Mouse (Mus musculus) spleen, postnatal 14 days (tissue): Measurements from ENCODE around the gene Acly.
A peak's percentile ranks its signal among the peaks of the same experiment; 100 is the strongest.

ENCODE experiments used
- DNase-seq, 2 experiments: peaks; one replicate each; pipeline ENCODE4 v3.0.0; 2021 to 2022; ENCODE audit warnings: low spot score in 2 of 2

The Acly gene

DNA sequence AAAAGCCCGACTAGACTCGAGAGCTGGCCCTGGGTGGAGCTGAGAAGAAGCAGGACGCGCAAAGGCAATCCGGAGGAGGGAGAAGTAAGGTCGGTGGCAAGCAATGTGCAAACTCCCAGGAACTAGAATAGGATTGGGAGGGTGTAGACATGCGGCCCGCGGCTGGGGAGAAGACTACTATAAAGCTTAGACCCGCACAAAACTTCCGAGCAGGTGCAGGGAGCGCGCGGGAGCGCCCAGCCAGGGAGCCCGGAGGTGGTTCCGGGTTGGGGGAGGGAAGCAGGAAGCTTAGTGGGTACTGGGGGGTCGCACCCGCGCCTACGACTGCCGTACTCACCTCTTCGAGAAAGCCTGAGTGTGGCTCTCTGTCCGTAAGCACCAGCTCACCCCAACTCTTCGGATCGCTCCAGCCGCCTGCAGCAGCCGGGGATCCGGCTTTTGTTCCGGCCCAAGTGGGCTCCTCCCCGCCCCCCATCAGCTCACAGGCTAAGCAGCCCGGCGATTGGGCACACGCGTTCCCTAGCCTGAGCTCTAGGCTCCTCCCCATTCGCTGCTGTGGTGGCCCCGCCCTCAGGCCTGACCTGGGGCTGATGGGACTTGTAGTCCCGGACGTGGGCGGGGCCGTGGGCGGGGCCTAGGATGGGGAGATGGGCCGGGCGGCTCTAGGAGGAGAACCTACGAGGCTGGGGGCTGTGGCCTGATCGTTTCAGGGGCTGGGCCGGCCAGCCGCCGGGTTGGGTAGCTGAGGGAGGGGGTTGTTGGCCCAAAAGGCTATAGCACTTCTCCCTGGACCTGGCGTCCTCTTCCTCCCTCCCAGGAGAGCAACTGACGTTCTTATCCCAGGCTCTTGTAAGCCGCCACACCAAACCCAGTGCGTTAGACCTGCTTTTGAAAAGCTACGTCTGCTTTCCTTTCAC lies at the start of gene Acly:
Acly (minus strand) TSS at position 543 of the 917 bp plus-strand sequence.
- DNase-seq: peak; percentile 95 to 97

DNA sequence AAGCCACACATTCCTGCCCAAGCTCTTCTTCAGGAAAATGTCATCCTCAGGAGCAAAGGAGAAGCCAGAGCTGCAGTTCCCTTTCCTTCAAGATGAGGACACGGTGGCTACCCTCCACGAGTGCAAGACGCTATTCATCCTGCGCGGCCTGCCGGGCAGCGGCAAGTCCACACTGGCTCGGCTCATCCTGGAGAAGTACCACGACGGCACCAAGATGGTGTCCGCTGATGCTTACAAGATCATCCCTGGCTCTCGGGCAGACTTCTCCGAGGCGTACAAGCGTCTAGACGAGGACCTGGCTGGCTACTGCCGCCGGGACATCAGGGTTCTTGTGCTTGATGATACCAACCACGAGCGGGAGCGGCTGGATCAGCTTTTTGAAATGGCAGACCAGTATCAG lies 48.5 kb upstream of the Acly start:
- DNase-seq: no peak

DNA sequence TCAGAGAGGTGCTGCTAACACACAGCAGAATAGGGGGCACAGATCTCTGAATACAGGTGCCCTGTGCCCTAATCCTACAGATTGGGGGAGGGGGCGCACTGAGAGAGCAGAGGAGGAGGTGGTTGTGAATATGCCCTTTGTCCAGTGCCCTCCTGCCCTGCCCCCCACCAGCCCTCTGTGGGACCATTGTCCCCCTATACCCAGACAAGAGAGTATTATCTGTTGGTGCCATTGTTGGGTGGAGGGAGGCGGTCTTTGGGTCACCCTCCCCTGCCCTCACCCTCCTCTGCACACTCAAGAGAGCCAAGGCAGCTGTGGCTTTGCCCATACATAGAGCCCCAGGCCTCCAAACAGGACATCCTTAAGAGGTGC lies 47.7 kb upstream of the Acly start:
- DNase-seq: no peak

DNA sequence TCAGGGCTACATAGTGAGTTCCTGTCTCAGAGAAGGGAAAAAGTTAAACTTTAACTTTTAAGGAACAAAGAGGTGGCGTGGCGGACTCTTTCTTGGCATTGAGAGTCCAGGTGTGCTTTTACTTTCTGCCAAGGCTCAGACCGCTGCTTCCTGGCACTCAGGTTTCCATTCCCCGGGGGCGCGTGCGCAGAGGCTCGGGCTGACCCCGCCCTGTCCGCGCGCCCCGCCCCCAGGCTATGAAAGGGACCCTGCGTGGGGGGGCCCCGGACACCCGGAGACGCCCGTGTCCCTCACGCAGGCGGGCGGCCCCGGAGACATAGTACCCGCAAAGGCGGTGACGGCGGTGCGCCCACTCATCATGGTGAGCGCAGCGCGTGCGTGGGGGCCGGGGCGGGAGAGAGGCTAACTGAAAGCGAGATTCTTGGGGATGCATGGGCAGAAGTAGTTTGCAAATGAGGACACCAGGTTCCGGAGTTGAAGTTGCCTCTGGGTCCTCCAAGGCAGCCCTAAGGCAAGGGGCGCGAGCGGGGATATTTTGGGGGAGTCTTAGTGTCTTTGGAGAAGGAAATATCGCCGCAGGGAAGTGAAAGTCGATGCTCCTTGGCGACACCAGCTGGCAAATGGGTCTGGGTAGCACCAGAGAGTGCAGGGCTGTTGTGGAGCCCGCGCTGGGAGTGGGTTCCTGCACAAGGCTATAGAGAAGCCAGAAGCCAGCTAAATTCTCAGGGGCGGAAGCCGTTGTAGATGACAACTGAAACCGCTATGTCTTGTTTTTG lies 47.1 kb upstream of the Acly start, which contains the start of gene Cnp:
Cnp (plus strand) TSS at position 197 of the 776 bp plus-strand sequence.
- peak; percentile 72 to 81 for DNase-seq

DNA sequence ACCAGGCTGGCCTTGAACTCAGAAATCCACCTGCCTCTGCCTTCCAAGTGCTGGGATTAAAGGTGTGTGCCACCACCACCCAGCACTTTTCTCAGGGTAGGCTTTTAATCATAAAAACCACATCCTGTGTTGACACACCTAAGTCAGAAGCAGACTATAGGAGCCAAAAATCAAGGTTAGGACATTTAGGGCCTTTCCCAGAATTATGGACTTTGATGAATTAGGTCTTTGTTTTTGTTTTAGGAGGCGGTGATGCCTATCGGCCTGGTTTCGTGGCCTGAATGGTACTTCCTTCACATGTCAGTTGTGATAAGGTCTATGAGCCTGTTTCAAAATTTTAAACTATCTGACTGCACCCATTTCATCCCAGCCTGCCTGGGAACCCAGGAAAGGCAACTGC lies 46.4 kb upstream of the Acly start:
- DNase-seq: no peak

DNA sequence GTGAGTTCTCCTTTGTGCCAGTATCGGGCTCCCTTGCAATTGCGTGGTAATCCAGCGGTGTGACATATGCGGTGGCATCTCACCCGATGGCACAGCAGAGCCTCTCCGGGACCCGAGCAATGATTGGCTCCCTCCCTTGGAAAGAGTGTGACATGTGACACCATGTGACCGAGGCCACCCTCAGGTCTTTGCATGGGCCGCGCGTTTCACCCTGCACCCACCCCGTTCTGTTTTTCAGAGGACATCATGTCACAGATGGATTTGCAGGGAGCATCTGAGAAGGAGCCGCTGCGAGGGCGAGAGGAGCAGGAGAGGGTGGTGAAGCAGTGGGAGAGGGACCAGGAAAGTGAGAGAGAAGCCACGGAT lies 43.4 kb upstream of the Acly start:
- DNase-seq: no peak

DNA sequence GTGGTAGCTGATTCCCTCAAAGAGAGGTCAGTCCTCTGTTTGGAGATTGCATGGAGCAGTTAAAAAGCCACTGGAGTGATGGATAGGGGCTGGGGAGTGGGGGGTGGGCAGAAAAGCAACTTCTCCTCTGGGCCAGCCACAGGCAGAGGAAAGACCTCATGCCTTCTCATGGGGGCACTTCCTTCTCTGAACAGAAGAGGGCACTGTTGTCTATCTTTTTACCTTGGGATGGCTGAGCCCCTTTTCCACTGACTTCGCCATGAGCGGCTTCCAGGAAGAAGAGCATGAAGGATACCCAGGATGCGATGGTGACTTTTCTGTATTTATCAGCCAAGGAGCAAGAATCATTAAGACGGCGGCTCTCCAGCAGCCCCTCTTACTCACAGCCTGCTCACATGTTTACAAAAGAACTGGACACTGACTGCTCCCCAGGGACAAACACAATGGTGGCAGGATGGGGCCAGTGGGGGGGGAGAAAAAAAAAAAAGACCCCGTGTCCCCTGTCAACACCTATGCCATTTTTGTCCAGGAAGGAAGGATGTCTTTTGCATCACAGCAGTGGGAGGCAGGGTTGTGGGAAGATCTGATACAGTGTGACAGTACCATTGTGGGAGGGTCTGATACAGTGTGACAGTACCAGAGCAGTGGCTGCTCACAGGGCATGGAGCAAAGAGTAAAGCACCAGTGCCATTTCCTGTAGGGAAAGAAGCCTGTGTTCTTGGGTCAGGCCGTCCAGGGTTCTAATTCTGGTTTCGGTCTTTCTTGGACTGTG lies 42.8 kb upstream of the Acly start:
- peak in 1 of 2 experiments; percentile 58 for DNase-seq

DNA sequence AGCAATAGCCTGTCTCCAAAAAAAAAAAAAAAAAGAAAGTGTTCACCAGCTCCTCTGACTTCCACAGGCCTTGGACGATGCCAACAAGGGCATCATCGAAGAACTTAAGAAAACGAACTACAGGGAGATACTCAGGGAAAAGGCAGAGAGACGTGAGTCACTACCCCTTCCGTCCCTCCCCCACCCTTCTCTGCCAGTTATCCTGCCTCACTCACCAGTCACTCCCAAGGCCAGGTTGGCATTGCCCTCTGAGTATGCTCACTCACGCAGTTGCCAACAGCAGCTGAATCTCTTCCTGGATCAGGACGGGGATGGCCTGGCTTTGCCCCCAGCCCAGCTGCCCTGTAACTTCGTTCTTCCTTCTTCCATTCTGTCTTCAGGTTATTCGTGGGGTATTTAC lies 42.0 kb upstream of the Acly start:
- no peak for DNase-seq

DNA sequence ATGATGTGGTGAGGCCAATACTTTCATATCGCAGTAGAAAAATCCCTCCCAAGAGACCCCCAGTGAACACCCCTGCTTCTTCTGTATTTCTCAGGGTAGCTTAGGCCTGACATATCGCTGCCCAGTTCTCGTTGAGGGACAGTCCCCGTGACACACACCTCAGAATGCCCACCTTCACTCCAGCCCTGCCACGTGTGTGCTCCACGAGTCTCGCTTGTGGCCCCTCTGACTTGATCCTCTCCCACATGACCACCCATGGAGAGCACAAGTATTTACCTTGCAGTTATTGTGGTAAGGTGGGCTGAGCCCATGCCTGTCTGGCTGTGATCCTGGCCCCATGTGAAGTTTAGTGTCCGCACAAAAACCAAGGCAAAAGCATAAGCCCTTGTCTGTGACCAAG lies 40.9 kb upstream of the Acly start:
- no peak for DNase-seq

DNA sequence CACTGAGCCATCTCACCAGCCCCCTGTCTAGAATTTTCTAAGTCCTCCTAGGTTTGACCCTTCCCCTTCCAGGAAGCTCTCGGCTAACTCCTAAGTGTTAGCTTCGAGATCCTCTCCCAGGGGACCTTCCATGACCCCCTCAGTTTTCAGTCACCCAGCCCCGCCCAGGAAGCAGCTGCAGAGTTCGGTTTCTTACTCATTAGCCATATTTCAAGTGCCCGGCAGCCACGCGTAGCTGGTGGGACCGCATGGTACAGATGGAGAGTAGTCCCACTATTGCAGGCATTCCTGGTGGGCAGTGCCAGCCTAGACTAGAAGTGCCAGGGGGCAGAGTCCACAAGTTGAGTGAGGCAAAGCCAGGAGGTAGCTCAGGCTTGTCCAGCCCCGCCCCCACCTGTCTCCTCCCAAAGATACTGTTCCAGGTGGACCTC lies 40.0 kb upstream of the Acly start:
- no peak for DNase-seq

DNA sequence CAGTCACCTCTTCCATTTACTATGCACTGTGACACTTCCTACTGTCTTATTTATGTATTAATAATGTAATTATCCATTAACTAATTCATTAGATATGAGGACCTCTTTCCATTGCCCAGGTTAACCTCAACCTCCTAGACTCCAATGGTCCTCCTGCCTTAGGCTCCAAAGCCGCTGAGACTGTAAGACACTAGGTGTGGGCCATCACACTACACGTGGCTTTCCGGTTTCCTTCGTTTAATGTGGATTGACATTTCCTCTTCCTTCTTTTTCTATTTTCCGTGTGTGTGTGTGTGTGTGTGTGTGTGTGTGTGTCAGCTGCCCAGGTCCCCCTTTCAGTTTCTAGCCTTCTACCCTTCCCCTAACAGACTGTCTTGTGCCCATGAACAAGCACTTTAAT lies 39.4 kb upstream of the Acly start:
- no peak for DNase-seq

DNA sequence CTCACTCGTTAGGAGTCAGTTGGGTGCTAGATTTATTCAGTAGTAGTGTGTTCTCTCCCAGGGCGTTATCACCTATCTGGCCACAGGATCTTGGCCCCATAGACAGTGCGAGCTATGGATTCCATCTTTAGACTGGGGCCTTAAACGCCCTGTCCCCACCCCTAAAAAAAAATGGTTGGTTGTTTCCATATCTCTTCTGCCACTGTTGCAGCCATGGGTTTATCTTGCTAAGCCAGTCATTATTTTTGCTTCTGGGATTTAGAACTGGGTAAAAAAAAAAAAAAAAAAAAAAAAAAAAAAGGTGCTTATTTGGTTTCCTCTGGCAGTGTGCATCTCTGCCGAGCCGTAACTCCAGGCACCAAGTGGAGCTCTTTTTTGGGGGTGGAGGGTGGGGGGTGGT lies 36.9 kb upstream of the Acly start:
- no peak for DNase-seq

DNA sequence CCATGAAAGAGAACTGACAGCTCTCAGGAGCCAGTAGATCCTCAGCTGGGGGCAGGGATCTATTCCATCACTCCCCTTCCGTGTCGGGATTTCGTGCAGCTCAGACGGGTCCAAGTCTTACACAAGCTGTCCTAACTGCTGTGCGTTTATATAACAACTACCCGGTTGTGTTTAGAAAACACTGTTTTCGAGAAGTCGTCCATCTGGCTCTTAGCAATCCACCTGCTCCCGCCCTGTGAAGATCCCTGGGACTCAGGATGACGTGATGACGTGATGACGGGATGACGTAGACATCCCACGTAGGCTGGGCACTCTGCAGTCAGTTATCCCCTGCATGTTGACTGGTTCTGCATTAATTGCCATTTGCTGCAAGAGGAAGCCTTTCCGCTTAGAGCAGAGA lies 36.5 kb upstream of the Acly start:
- no peak for DNase-seq

DNA sequence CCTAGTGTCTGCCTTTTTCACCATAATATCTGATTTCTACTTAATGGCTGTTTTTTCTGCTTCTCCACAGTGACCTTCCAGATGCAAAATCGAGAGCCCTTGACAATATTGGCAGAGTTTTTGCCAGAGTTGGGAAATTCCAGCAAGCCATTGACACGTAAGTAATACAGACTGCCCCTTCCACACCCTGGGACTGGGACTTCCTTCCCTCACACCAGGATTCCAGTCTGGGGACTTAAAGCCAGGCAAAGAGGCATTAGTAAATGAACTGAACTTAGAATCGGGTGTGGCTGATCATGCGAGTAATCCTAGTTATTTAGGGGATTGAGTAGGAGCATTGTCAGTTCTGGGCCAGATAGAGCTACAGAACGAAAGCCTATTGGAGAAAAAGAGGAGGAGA lies 33.9 kb upstream of the Acly start:
- no peak for DNase-seq

DNA sequence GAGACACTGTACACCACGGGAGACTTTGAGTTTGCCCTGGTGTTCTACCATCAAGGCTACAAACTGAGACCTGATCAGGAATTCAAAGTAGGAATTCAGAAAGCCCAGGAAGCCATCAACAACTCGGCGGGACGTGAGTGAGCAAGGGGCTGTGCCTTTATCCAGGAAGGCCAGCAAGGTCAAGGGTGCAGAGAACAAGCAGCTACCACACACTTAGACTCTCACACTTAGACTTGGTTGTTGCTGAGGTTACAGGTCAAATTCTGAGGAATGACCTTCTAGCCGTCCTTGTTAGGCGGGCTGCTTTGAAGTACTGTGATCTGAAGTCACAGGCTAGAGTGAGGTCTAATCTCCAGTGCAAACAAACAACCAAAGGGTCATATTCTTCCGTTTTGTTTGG lies 31.7 kb upstream of the Acly start:
- no peak for DNase-seq

DNA sequence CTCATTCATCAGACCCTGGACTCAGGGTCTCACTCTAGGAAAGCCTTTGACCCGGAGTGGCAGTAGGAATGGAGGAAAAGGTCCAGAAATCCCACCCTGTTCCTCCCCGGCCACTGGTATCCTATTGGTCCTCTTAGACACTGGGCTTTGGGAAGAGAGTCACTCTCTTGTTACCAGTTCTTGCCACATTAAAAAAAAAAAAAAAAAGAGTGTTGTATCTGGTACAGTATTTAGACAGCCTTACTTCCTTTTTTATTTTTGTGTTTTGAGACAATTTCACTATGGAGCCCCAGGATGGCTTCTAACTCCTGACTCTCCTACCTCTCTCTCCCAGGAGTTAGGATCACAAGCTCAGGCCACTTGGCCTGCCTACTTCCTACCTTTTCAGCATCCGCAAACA lies 29.8 kb upstream of the Acly start:
- no peak for DNase-seq

DNA sequence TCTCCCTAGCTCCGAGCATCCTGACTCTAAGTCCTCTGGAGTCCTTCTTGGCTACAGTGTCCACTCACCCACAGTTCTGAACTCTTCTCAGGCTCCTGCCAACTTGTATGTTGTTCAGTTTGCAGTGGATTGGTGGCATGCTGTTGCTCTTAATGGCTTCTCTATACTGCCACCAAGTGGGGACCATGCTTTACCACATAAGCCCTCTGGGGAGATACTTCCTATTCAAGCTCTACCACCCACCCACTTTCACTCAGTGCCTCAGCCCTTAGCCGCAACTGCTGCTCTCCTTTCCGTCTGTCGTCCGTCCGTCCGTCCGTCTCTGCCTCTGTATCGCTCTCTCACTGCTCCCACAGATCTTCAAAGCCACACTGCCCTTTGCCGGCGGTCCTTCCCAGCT lies 27.8 kb upstream of the Acly start:
- DNase-seq: peak in 1 of 2 experiments; percentile 56

DNA sequence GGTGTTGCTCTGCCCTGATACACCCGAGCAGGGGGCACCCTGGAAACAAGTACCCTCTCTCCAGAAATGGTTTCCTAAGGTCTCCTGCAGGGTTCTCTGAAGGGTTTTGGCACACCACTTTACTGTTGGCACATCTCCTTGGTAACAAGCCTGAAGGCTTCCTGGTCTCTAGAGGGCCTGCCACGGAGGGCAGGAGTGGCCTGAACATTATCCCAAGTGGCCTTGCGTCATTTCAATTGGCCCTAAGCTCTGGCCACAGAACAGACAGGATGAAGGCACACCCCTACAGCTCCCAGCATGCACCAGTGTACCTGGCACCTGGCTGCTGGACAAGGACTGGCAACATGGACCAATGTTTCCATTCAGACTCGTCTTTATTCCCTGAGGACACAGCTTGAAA lies 25.0 kb upstream of the Acly start:
- no peak for DNase-seq

DNA sequence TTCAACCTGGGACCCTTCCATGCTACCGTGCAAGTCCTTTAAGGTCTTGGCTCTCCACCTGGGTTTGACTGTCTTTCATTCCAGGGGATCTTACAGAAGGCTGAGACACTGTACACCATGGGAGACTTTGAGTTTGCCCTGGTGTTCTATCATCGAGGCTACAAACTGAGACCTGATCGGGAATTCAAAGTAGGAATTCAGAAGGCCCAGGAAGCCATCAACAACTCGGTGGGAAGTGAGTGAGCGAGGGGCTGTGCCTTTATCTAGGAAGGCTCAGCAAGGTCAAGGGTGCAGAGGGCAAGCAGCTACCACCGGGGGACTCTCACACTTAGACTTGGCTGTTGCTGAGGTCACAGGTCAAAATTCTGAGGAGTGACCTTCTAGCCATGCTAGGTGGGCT lies 22.3 kb upstream of the Acly start:
- no peak for DNase-seq

DNA sequence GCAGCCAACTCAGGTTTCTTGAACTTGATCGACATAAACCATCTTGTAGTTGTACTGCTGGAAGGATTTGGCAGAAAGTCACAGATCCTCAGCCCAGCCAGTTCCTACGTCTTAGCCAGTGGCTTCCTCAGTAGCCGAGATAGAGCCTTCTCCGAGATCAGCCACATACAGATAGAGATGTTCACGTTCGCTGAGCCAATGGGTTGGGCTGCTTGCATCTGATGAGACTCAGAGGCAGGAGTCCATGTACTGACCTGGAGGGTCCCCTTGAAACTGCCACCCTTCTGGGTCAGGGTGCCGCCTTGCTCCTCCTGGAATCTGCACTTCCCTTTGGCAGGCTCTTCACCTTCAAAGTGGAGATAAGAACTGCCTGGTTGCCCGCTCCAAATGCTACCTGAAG lies 21.7 kb upstream of the Acly start:
- no peak for DNase-seq

DNA sequence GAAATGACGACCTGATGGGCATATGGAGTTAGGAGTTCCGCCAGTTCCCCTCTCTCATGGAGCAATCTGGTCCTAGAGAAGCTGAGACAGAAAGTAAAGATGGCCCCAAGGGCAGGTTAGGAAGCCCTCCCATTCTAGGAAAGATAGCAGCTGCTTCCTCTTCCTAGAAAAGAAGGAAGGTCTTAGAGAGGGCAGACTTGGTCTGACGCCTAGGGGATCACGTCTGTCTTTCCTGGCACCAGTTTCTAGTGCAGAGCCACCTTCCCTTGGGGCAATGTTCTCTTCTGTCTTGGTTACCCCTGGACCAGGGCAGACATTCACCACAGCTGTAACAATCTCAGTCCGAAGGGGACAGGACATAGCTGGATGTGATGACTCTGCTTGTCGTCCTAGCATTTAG lies 20.3 kb upstream of the Acly start:
- DNase-seq: no peak

DNA sequence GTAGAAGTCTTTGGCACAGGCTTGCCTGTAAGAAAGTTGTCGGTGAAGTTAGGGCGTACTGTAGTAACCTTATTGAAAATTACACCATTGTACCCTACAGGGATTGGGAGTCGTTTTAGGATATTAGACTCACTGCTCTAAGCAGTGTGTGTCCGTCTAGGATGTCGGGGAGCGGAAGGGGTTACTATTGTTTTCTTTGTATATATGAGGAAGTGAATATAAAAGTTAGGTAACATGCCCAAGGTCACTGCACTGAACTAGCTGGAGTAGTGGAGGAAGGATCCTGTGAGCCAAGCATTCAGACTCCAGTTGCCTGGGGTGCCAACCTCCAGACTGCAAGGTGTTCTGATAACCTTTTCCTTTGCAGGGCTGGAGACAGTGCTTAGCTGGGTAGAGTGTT lies 19.2 kb upstream of the Acly start:
- no peak for DNase-seq
